Mouse (Mus musculus): ENCODE measurements around the gene Dctn3.
"Not testable (repeated sequence)": the region's sequence is repeated elsewhere in the genome, so short reads cannot be mapped to it uniquely, and the experiment has no call there.

Dctn3 gene

GRCm38 (mm10) chr4:41699783-41700182, 23.2 kb downstream of the Dctn3 start, which contains the start of gene Il11ra1:
Gene Il11ra1 (plus strand): TSS chr4:41699989.
- not testable (repeated sequence) for DNase-seq (ENCODE audit: low read depth, low spot score)

- not testable (repeated sequence) for DNase-seq (ENCODE audit: low read depth, low spot score)
Measured at GRCm38 (mm10) chr4:41698421-41699016, 24.5 kb downstream of the Dctn3 start.

- peak; percentile 68 for DNase-seq (ENCODE audit: low read depth, low spot score)
Measured at GRCm38 (mm10) chr4:41696930-41697841, 25.8 kb downstream of the Dctn3 start, which contains the start of gene Cntfr. Gene Cntfr (minus strand): TSS chr4:41697089.

- DNase-seq (ENCODE audit: low read depth, low spot score), result not testable (repeated sequence)
Measured at GRCm38 (mm10) chr4:41696452-41696851, 26.5 kb downstream of the Dctn3 start.

- not testable (repeated sequence) for DNase-seq (ENCODE audit: low read depth, low spot score)
Measured at GRCm38 (mm10) chr4:41695800-41696199, 27.2 kb downstream of the Dctn3 start.

- DNase-seq (ENCODE audit: low read depth, low spot score), result peak; percentile 64
Measured at GRCm38 (mm10) chr4:41693511-41693910, 29.5 kb downstream of the Dctn3 start.

GRCm38 (mm10) chr4:41690014-41690413, 33.0 kb downstream of the Dctn3 start:
- not testable (repeated sequence) for DNase-seq (ENCODE audit: low read depth, low spot score)

- DNase-seq (ENCODE audit: low read depth, low spot score), result not testable (repeated sequence)
Measured at GRCm38 (mm10) chr4:41688562-41688961, 34.4 kb downstream of the Dctn3 start.

GRCm38 (mm10) chr4:41685882-41686492, 37.0 kb downstream of the Dctn3 start:
- DNase-seq (ENCODE audit: low read depth, low spot score), result not testable (repeated sequence)

GRCm38 (mm10) chr4:41684931-41685453, 38.0 kb downstream of the Dctn3 start:
- DNase-seq (ENCODE audit: low read depth, low spot score), result not testable (repeated sequence)

GRCm38 (mm10) chr4:41684131-41684930, 38.6 kb downstream of the Dctn3 start:
- DNase-seq (ENCODE audit: low read depth, low spot score), result not testable (repeated sequence)

GRCm38 (mm10) chr4:41683303-41683702, 39.7 kb downstream of the Dctn3 start:
- DNase-seq (ENCODE audit: low read depth, low spot score), result not testable (repeated sequence)

- no peak for DNase-seq (ENCODE audit: low read depth, low spot score)
Measured at GRCm38 (mm10) chr4:41682789-41683188, 40.2 kb downstream of the Dctn3 start.

GRCm38 (mm10) chr4:41681947-41682346, 41.0 kb downstream of the Dctn3 start:
- DNase-seq (ENCODE audit: low read depth, low spot score), result no peak

- no peak for DNase-seq (ENCODE audit: low read depth, low spot score)
Measured at GRCm38 (mm10) chr4:41681176-41681575, 41.8 kb downstream of the Dctn3 start.

GRCm38 (mm10) chr4:41679291-41679690, 43.7 kb downstream of the Dctn3 start:
- DNase-seq (ENCODE audit: low read depth, low spot score), result no peak

- DNase-seq (ENCODE audit: low read depth, low spot score), result no peak
Measured at GRCm38 (mm10) chr4:41678863-41679262, 44.1 kb downstream of the Dctn3 start.

GRCm38 (mm10) chr4:41677006-41677629, 45.9 kb downstream of the Dctn3 start:
- DNase-seq (ENCODE audit: low read depth, low spot score), result no peak

- DNase-seq (ENCODE audit: low read depth, low spot score), result no peak
Measured at GRCm38 (mm10) chr4:41676248-41677005, 46.5 kb downstream of the Dctn3 start.

- no peak for DNase-seq (ENCODE audit: low read depth, low spot score)
Measured at GRCm38 (mm10) chr4:41673186-41673585, 49.8 kb downstream of the Dctn3 start.

Data from ES-CJ7 (cell line).